ENCODE assay signal across 8 mouse cellular contexts in the genomic region with DNA sequence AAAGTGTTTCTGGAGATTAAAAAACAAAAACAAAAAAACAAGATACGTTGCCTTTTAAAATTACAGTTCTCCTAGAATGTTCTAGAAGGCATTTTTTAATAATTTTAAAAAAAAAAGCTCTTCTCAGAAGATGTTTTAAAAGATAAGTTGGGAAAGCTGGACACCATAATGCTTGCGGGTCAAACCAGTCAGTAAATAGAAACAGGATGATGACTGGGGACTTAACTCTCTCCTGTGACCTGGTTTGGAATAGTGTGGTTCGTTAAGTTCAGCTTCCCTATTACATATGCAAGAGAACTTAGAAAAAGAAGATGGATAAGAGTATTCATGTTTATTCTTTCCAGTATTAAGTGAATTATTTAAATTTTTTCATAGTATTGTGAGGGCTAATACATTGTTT. TPM values are rescaled to one million over a fixed set of nuclear protein-coding genes. Genes with fewer than 3 reads are reported as not detected.
DNase-seq lines count a peak whose midpoint lies in the region; ATAC-seq and TF ChIP-seq lines count a peak whose summit lies in the region.

No protein-coding gene starts in this region.

- no peaks in the 10 kb centered on the region for H3K9me3 ChIP-seq in kidney, postnatal 0 days (replicated peaks; ENCODE audit: low read length)
- no peaks in the 10 kb centered on the region for H3K9me3 ChIP-seq in hindbrain, embryonic 12.5 days (replicated peaks)
- H3K9me3 ChIP-seq in midbrain, embryonic 13.5 days = no peaks in the 10 kb centered on the region

- peak overlapping the region; percentile 89; the same call in 1 of the 2 replicates for H3K9ac ChIP-seq in kidney, postnatal 0 days (ENCODE audit: low read depth, low read length)
- peak overlapping the region; percentile 86 for H3K9ac ChIP-seq in hindbrain, embryonic 12.5 days
- peak overlapping the region; percentile 77 for H3K9ac ChIP-seq in midbrain, embryonic 13.5 days (replicated peaks)

- no peaks in the 10 kb centered on the region for H3K27me3 ChIP-seq in kidney, postnatal 0 days (ENCODE audit: insufficient read depth, low read length)
- H3K27me3 ChIP-seq in hindbrain, embryonic 12.5 days = no peaks in the 10 kb centered on the region
- H3K27me3 ChIP-seq in midbrain, embryonic 13.5 days = no peaks in the 10 kb centered on the region

- peak overlapping the region; percentile 91 for H3K4me3 ChIP-seq in kidney, postnatal 0 days (replicated peaks; ENCODE audit: low read depth, low read length)
- H3K4me3 ChIP-seq in hindbrain, embryonic 12.5 days = peak overlapping the region; percentile 68
- H3K4me3 ChIP-seq in midbrain, embryonic 13.5 days (replicated peaks) = peak overlapping the region; percentile 70

- ATAC-seq in kidney, postnatal 0 days (replicated peaks; ENCODE audit: low FRiP score, low read depth) = no peak
- no peak for ATAC-seq in hindbrain, embryonic 12.5 days (ENCODE audit: low FRiP score)
- no peak for ATAC-seq in midbrain, embryonic 13.5 days

- peak; percentile 36 for DNase-seq in kidney, postnatal 0 days (ENCODE audit: low spot score)
- no peak for DNase-seq in kidney, adult 18-20 months
- peak; percentile 39 for DNase-seq in adipocyte (ENCODE audit: low spot score)
- DNase-seq in right cerebral cortex, postnatal 14 days = no peak
- DNase-seq in cerebellum, postnatal 25 days = no peak
- no peak for DNase-seq in kidney, postnatal 36 days

- no peak for TF ChIP-seq CTCF in kidney, postnatal 0 days (IDR thresholded peaks at IDR 0.05; ENCODE audit: low read depth)

- WGBS in kidney, postnatal 0 days = 2% methylated on average over 3 of the region's 3 CpGs
- WGBS in hindbrain, embryonic 12.5 days = 16% methylated on average over 3 of the region's 3 CpGs
- WGBS in midbrain, embryonic 13.5 days = 8% methylated on average over 3 of the region's 3 CpGs

- no peaks in the 10 kb centered on the region for H3K36me3 ChIP-seq in kidney, postnatal 0 days (ENCODE audit: insufficient read depth, low read length)
- H3K36me3 ChIP-seq in hindbrain, embryonic 12.5 days = no peaks in the 10 kb centered on the region
- H3K36me3 ChIP-seq in midbrain, embryonic 13.5 days = no peaks in the 10 kb centered on the region

- H3K4me2 ChIP-seq in kidney, postnatal 0 days (ENCODE audit: low read length) = peak overlapping the region; percentile 63
- H3K4me2 ChIP-seq in hindbrain, embryonic 12.5 days (replicated peaks) = peak overlapping the region; percentile 82
- peak overlapping the region; percentile 77 for H3K4me2 ChIP-seq in midbrain, embryonic 13.5 days (replicated peaks)

- peaks cover 6% of the 10 kb centered on the region; the same call in 1 of the 2 replicates for H3K4me1 ChIP-seq in kidney, postnatal 0 days (replicated peaks; ENCODE audit: insufficient read depth, low read length)
- H3K4me1 ChIP-seq in hindbrain, embryonic 12.5 days = peaks cover 26% of the 10 kb centered on the region
- peaks cover 31% of the 10 kb centered on the region for H3K4me1 ChIP-seq in midbrain, embryonic 13.5 days (replicated peaks)

- H3K27ac ChIP-seq in kidney, postnatal 0 days = peak overlapping the region; percentile 97
- no peak overlapping the region for H3K27ac ChIP-seq in hindbrain, embryonic 12.5 days
- H3K27ac ChIP-seq in midbrain, embryonic 13.5 days = no peak overlapping the region

RNA-seq across cellular contexts. Expression of a gene that starts 1.9 kb away (rescaled TPM):
- polyA plus RNA-seq in kidney, postnatal 0 days (2015; fragmentation: Nextera tagmentation; extraction: Ambion mirVana) = 3.8 and 3.9 TPM in 2 replicates
- polyA plus RNA-seq in hindbrain, embryonic 12.5 days (2016; fragmentation: Nextera tagmentation; extraction: Ambion mirVana) = 5.7 and 6.7 TPM in 2 replicates
- 3.9 and 4.4 TPM in 2 replicates for polyA plus RNA-seq in midbrain, embryonic 13.5 days (2015; fragmentation: Nextera tagmentation; extraction: Ambion mirVana)

RNA-seq across cellular contexts. Expression of a gene that starts 48.8 kb away (rescaled TPM):
- polyA plus RNA-seq in kidney, postnatal 0 days (2015; fragmentation: Nextera tagmentation; extraction: Ambion mirVana) = 16.1 and 16.9 TPM in 2 replicates
- polyA plus RNA-seq in hindbrain, embryonic 12.5 days (2016; fragmentation: Nextera tagmentation; extraction: Ambion mirVana) = 18.4 and 19.9 TPM in 2 replicates
- 19.1 and 20.6 TPM in 2 replicates for polyA plus RNA-seq in midbrain, embryonic 13.5 days (2015; fragmentation: Nextera tagmentation; extraction: Ambion mirVana)

RNA-seq across cellular contexts. Expression of a gene that starts 54.7 kb away (rescaled TPM):
- not detected in 2 replicates for polyA plus RNA-seq in kidney, postnatal 0 days (2015; fragmentation: Nextera tagmentation; extraction: Ambion mirVana)
- not detected in 2 replicates for polyA plus RNA-seq in hindbrain, embryonic 12.5 days (2016; fragmentation: Nextera tagmentation; extraction: Ambion mirVana)
- polyA plus RNA-seq in midbrain, embryonic 13.5 days (2015; fragmentation: Nextera tagmentation; extraction: Ambion mirVana) = not detected in 2 replicates

Comparison
In these comparisons a context has a peak if more than half of its experiments do, and no peak if none do; other contexts are left out.
1. DNase-seq: peak in kidney, postnatal 0 days (single experiment) and adipocyte (single experiment); none in kidney, adult 18-20 months (single experiment), right cerebral cortex, postnatal 14 days (single experiment), cerebellum, postnatal 25 days (0 of 2) and kidney, postnatal 36 days (0 of 2).
2. Peak in every context shown above with its lines, with median percentiles within 50 percentile points of each other: H3K4me2 ChIP-seq, H3K4me3 ChIP-seq and H3K9ac ChIP-seq.